Mouse (Mus musculus): ENCODE data around the gene Rgs7. TPM values are rescaled to one million over a fixed set of nuclear protein-coding genes. Genes with fewer than 3 reads are reported as not detected.

Gene Rgs7
- polyA plus RNA-seq, 2 experiments, result not detected

DNA sequence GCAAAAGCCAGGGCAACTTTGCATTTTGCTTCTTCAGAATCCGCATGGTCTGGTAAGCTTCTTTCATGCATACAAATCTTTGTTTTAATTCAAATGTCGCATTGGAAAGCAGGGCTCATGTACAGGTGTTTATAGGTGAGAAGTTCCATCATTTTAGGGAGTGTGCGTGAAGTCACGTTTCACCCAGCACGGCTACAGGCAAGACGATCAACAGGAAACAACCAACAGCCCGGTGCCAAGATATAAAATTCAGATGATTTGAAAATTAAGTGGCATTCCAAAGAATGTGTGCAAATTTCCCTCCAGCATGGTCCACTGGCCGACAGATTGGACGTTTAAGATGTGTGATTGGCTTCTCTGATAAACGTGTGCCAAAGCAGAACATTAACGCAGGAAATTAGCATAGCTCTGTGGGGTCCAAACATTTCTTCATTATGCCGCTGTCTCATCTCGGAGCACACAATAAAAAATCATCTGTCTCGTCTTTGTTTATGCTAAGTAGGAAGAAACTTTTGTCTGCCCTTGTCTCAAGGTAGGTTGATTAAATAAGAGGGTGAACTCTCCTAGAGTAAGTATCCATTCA lies 58.6 kb downstream of the Rgs7 start:
- Histone ChIP-seq H3K4me2 (ENCODE audit: low read depth) (no peak overlapping the region), H3K36me3 (replicated peaks; ENCODE audit: control insufficient read depth, insufficient read depth, low read depth) (no peaks in the 10 kb centered on the region), H3K4me1 (replicated peaks; ENCODE audit: control insufficient read depth in 2 of 2, insufficient read depth in 2 of 2, low read length in 1 of 2) (no peaks in the 10 kb centered on the region), H3K9me3 (ENCODE audit: control insufficient read depth, low read length) (no peaks in the 10 kb centered on the region), H3K27ac (no peak overlapping the region), H3K9ac (replicated peaks) (no peak overlapping the region), H3K4me3 (ENCODE audit: insufficient read depth in 1 of 2, low read depth in 2 of 2, low read length in 2 of 2) (no peak overlapping the region), H3K27me3 (ENCODE audit: control insufficient read depth, insufficient read depth, low read length) (no peaks in the 10 kb centered on the region)
- ATAC-seq (ENCODE audit: insufficient read depth), result no peak
- 68% methylated on average over 14 of the region's 14 CpGs for WGBS (ENCODE audit: insufficient replicate concordance)
- no peak for TF ChIP-seq CTCF (IDR thresholded peaks at IDR 0.05; ENCODE audit: low read depth)
- TF ChIP-seq EP300 (IDR thresholded peaks at IDR 0.05; ENCODE audit: low read depth), result no peak
- no peak for DNase-seq (ENCODE audit: low read depth in 3 of 3, low spot score in 3 of 3)

GRCm38 (mm10) chr1:175433128-175433527 lies 59.2 kb downstream of the Rgs7 start:
- Histone ChIP-seq H3K27ac (no peak overlapping the region), H3K9ac (replicated peaks) (no peak overlapping the region), H3K36me3 (replicated peaks; ENCODE audit: control insufficient read depth, insufficient read depth, low read depth) (no peaks in the 10 kb centered on the region), H3K9me3 (ENCODE audit: control insufficient read depth, low read length) (no peaks in the 10 kb centered on the region), H3K4me1 (replicated peaks; ENCODE audit: control insufficient read depth in 2 of 2, insufficient read depth in 2 of 2, low read length in 1 of 2) (no peaks in the 10 kb centered on the region), H3K4me3 (ENCODE audit: insufficient read depth in 1 of 2, low read depth in 2 of 2, low read length in 2 of 2) (no peak overlapping the region), H3K4me2 (ENCODE audit: low read depth) (no peak overlapping the region), H3K27me3 (ENCODE audit: control insufficient read depth, insufficient read depth, low read length) (no peaks in the 10 kb centered on the region)
- no peak for TF ChIP-seq EP300 (IDR thresholded peaks at IDR 0.05; ENCODE audit: low read depth)
- TF ChIP-seq CTCF (IDR thresholded peaks at IDR 0.05; ENCODE audit: low read depth), result no peak
- DNase-seq (ENCODE audit: low read depth in 3 of 3, low spot score in 3 of 3) (no peak), ATAC-seq (ENCODE audit: insufficient read depth) (no peak)
- 55% methylated on average over 6 of the region's 6 CpGs for WGBS (ENCODE audit: insufficient replicate concordance)

- 48% methylated on average over 4 of the region's 4 CpGs for WGBS (ENCODE audit: insufficient replicate concordance)
- Histone ChIP-seq H3K36me3 (replicated peaks; ENCODE audit: control insufficient read depth, insufficient read depth, low read depth) (no peaks in the 10 kb centered on the region), H3K4me1 (replicated peaks; ENCODE audit: control insufficient read depth in 2 of 2, insufficient read depth in 2 of 2, low read length in 1 of 2) (no peaks in the 10 kb centered on the region), H3K27me3 (ENCODE audit: control insufficient read depth, insufficient read depth, low read length) (no peaks in the 10 kb centered on the region), H3K27ac (no peak overlapping the region), H3K4me3 (ENCODE audit: insufficient read depth in 1 of 2, low read depth in 2 of 2, low read length in 2 of 2) (no peak overlapping the region), H3K9me3 (ENCODE audit: control insufficient read depth, low read length) (no peaks in the 10 kb centered on the region), H3K4me2 (ENCODE audit: low read depth) (no peak overlapping the region), H3K9ac (replicated peaks) (no peak overlapping the region)
- TF ChIP-seq EP300 (IDR thresholded peaks at IDR 0.05; ENCODE audit: low read depth), result no peak
- no peak for TF ChIP-seq CTCF (IDR thresholded peaks at IDR 0.05; ENCODE audit: low read depth)
- DNase-seq (ENCODE audit: low read depth in 3 of 3, low spot score in 3 of 3) (no peak), ATAC-seq (ENCODE audit: insufficient read depth) (no peak)
These were observed 60.8 kb downstream of the Rgs7 start for GRCm38 (mm10) chr1:175431356-175432053.

GRCm38 (mm10) chr1:175427112-175427511 lies 65.2 kb downstream of the Rgs7 start:
- ATAC-seq (ENCODE audit: insufficient read depth), result no peak
- DNase-seq (ENCODE audit: low read depth in 3 of 3, low spot score in 3 of 3), result no peak
- WGBS (ENCODE audit: insufficient replicate concordance), result 59% methylated on average over 2 of the region's 2 CpGs
- no peaks in the 10 kb centered on the region for H3K27me3 ChIP-seq (ENCODE audit: control insufficient read depth, insufficient read depth, low read length)
- H3K9me3 ChIP-seq (ENCODE audit: control insufficient read depth, low read length), result no peaks in the 10 kb centered on the region
- TF ChIP-seq CTCF (IDR thresholded peaks at IDR 0.05; ENCODE audit: low read depth), result no peak
- no peak for TF ChIP-seq EP300 (IDR thresholded peaks at IDR 0.05; ENCODE audit: low read depth)
- no peak overlapping the region for H3K9ac ChIP-seq (replicated peaks)
- H3K27ac ChIP-seq, result no peak overlapping the region
- no peaks in the 10 kb centered on the region for H3K36me3 ChIP-seq (replicated peaks; ENCODE audit: control insufficient read depth, insufficient read depth, low read depth)
- no peaks in the 10 kb centered on the region for H3K4me1 ChIP-seq (replicated peaks; ENCODE audit: control insufficient read depth in 2 of 2, insufficient read depth in 2 of 2, low read length in 1 of 2)
- no peak overlapping the region for H3K4me3 ChIP-seq (ENCODE audit: insufficient read depth in 1 of 2, low read depth in 2 of 2, low read length in 2 of 2)
- H3K4me2 ChIP-seq (ENCODE audit: low read depth), result no peak overlapping the region

GRCm38 (mm10) chr1:175426393-175426792 lies 65.9 kb downstream of the Rgs7 start:
- H3K4me3 ChIP-seq (ENCODE audit: insufficient read depth in 1 of 2, low read depth in 2 of 2, low read length in 2 of 2), result no peak overlapping the region
- H3K4me2 ChIP-seq (ENCODE audit: low read depth), result no peak overlapping the region
- H3K9ac ChIP-seq (replicated peaks), result no peak overlapping the region
- H3K36me3 ChIP-seq (replicated peaks; ENCODE audit: control insufficient read depth, insufficient read depth, low read depth), result no peaks in the 10 kb centered on the region
- WGBS (ENCODE audit: insufficient replicate concordance), result 62% methylated on average over 4 of the region's 4 CpGs
- no peaks in the 10 kb centered on the region for H3K27me3 ChIP-seq (ENCODE audit: control insufficient read depth, insufficient read depth, low read length)
- DNase-seq (ENCODE audit: low read depth in 3 of 3, low spot score in 3 of 3) (no peak), ATAC-seq (ENCODE audit: insufficient read depth) (no peak)
- no peak for TF ChIP-seq CTCF (IDR thresholded peaks at IDR 0.05; ENCODE audit: low read depth)
- TF ChIP-seq EP300 (IDR thresholded peaks at IDR 0.05; ENCODE audit: low read depth), result no peak
- no peaks in the 10 kb centered on the region for H3K9me3 ChIP-seq (ENCODE audit: control insufficient read depth, low read length)
- no peaks in the 10 kb centered on the region for H3K4me1 ChIP-seq (replicated peaks; ENCODE audit: control insufficient read depth in 2 of 2, insufficient read depth in 2 of 2, low read length in 1 of 2)
- no peak overlapping the region for H3K27ac ChIP-seq

Data from liver, embryonic 14.5 days (tissue).